Mouse (Mus musculus) heart, adult 11 months (tissue): Measurements from ENCODE around the gene Nhlh2.

Source experiments
- DNase-seq: peaks from one replicate; pipeline ENCODE4 v3.0.0; 2022

Gene Nhlh2

GRCm38 (mm10) chr3:102009926-102010381, at the start of gene Nhlh2:
Nhlh2 (plus strand) TSS chr3:102010076.
- no peak for DNase-seq

GRCm38 (mm10) chr3:101961146-101961835, 48.6 kb upstream of the Nhlh2 start:
- no peak for DNase-seq

GRCm38 (mm10) chr3:101963501-101963900, 46.4 kb upstream of the Nhlh2 start:
- no peak for DNase-seq

GRCm38 (mm10) chr3:101964352-101964751, 45.5 kb upstream of the Nhlh2 start:
- no peak for DNase-seq

GRCm38 (mm10) chr3:101966825-101967558, 42.9 kb upstream of the Nhlh2 start:
- DNase-seq: no peak

GRCm38 (mm10) chr3:101975337-101975736, 34.5 kb upstream of the Nhlh2 start:
- no peak for DNase-seq

GRCm38 (mm10) chr3:101978299-101978994, 31.4 kb upstream of the Nhlh2 start:
- peak; percentile 27 for DNase-seq

- peak; percentile 22 for DNase-seq
These were observed 26.0 kb upstream of the Nhlh2 start for GRCm38 (mm10) chr3:101983917-101984316.

GRCm38 (mm10) chr3:101985634-101986033, 24.2 kb upstream of the Nhlh2 start:
- DNase-seq: no peak

- no peak for DNase-seq
These were observed 19.7 kb upstream of the Nhlh2 start for GRCm38 (mm10) chr3:101990136-101990535.

GRCm38 (mm10) chr3:101990995-101991516, 18.8 kb upstream of the Nhlh2 start:
- peak; percentile 61 for DNase-seq

- DNase-seq: no peak
These were observed 12.0 kb upstream of the Nhlh2 start for GRCm38 (mm10) chr3:101997851-101998250.

GRCm38 (mm10) chr3:102010681-102011317, 923 bp downstream of the Nhlh2 start:
- DNase-seq: no peak

- DNase-seq: no peak
These were observed 1.6 kb downstream of the Nhlh2 start for GRCm38 (mm10) chr3:102011318-102012075.

- no peak for DNase-seq
These were observed 2.3 kb downstream of the Nhlh2 start for GRCm38 (mm10) chr3:102012076-102012610.

GRCm38 (mm10) chr3:102012611-102013211, 2.8 kb downstream of the Nhlh2 start:
- no peak for DNase-seq

- DNase-seq: no peak
These were observed 10.7 kb downstream of the Nhlh2 start for GRCm38 (mm10) chr3:102020604-102021003.

GRCm38 (mm10) chr3:102022721-102023120, 12.8 kb downstream of the Nhlh2 start:
- DNase-seq: no peak

GRCm38 (mm10) chr3:102023337-102023736, 13.5 kb downstream of the Nhlh2 start:
- DNase-seq: peak; percentile 63

GRCm38 (mm10) chr3:102023829-102024228, 14.0 kb downstream of the Nhlh2 start:
- DNase-seq: no peak

- DNase-seq: peak; percentile 78
These were observed 15.1 kb downstream of the Nhlh2 start for GRCm38 (mm10) chr3:102024981-102025451.
